Mouse (Mus musculus): Measurements from ENCODE around the gene Magi1. TPM values are rescaled to one million over a fixed set of nuclear protein-coding genes. Genes with fewer than 3 reads are reported as not detected.
"Not testable (repeated sequence)": the region's sequence is repeated elsewhere in the genome, so short reads cannot be mapped to it uniquely, and the experiment has no call there.

The Magi1 gene
- total and polyA plus RNA-seq, 3 experiments: not detected

GRCm38 (mm10) chr6:93657187-93657974, 626.3 kb downstream of the Magi1 start:
- dilution Hi-C loops (cut with MboI; ENCODE audit: extremely low pct_ligation_motif_present, extremely low pct_unique_long_range_greater_than_20kb, low sequenced_read_pairs) (no loop called here), in situ Hi-C loops (cut with MboI; ENCODE audit: low pct_ligation_motif_present, low pct_unique_long_range_greater_than_20kb, low sequenced_read_pairs) (no loop called here)
- Histone ChIP-seq H3K27me3 (replicated peaks) (no peaks in the 10 kb centered on the region), H3K9me3 (replicated peaks; ENCODE audit: low read length) (peaks cover 80% of the 10 kb centered on the region), H3K36me3 (replicated peaks in 1 of 2; ENCODE audit: control insufficient read depth in 1 of 2, insufficient read depth in 1 of 2, low read length in 1 of 2) (no peaks in the 10 kb centered on the region), H3K4me2 (ENCODE audit: insufficient read depth, low read depth, poor library complexity, severe bottlenecking) (no peak overlapping the region), H3K4me3 (replicated peaks in 1 of 3; ENCODE audit: low read depth in 2 of 3, low read length in 2 of 3, poor library complexity in 1 of 3) (no peak overlapping the region), H3K27ac (ENCODE audit: insufficient read depth, low read depth) (no peak overlapping the region), H3K9ac (ENCODE audit: insufficient read depth, low read depth) (no peak overlapping the region), H3K79me2 (replicated peaks; ENCODE audit: control insufficient read depth, extremely low read depth, insufficient read depth, poor library complexity, severe bottlenecking) (no peaks in the 10 kb centered on the region), H3K4me1 (ENCODE audit: control insufficient read depth in 1 of 2, insufficient read depth in 2 of 2) (no peaks in the 10 kb centered on the region)
- TF ChIP-seq ETS1 (conservative IDR thresholded peaks at IDR 0.05; ENCODE audit: low read depth, low read length): no peak
- no peak for TF ChIP-seq SMC3 (IDR thresholded peaks at IDR 0.05; ENCODE audit: low read depth, low read length)
- DNase-seq (ENCODE audit: extremely low read depth): no peak

- no peaks in the 10 kb centered on the region for H3K36me3 ChIP-seq (replicated peaks in 1 of 2; ENCODE audit: control insufficient read depth in 1 of 2, insufficient read depth in 1 of 2, low read length in 1 of 2)
- no peak overlapping the region for H3K4me3 ChIP-seq (replicated peaks in 1 of 3; ENCODE audit: low read depth in 2 of 3, low read length in 2 of 3, poor library complexity in 1 of 3)
- no peak overlapping the region for H3K4me2 ChIP-seq (ENCODE audit: insufficient read depth, low read depth, poor library complexity, severe bottlenecking)
- H3K27me3 ChIP-seq (replicated peaks): no peaks in the 10 kb centered on the region
- dilution Hi-C loops (cut with MboI; ENCODE audit: extremely low pct_ligation_motif_present, extremely low pct_unique_long_range_greater_than_20kb, low sequenced_read_pairs) (no loop called here), in situ Hi-C loops (cut with MboI; ENCODE audit: low pct_ligation_motif_present, low pct_unique_long_range_greater_than_20kb, low sequenced_read_pairs) (no loop called here)
- H3K9me3 ChIP-seq (replicated peaks; ENCODE audit: low read length): peaks cover 87% of the 10 kb centered on the region
- TF ChIP-seq ZMIZ1 (IDR thresholded peaks at IDR 0.05; ENCODE audit: low read depth, low read length) (no peak), POLR2A (IDR thresholded peaks at IDR 0.05; ENCODE audit: low read depth, low read length) (no peak), CHD2 (IDR thresholded peaks at IDR 0.05; ENCODE audit: low read length) (no peak), JUN (IDR thresholded peaks at IDR 0.05; ENCODE audit: insufficient read depth, low read depth, low read length) (no peak), PAX5 (IDR thresholded peaks at IDR 0.05; ENCODE audit: low read length) (no peak), KAT2A (IDR thresholded peaks at IDR 0.05; ENCODE audit: insufficient replicate concordance, low read length) (no peak), ELF1 (IDR thresholded peaks at IDR 0.05; ENCODE audit: low read depth, low read length) (no peak), TCF12 (IDR thresholded peaks at IDR 0.05; ENCODE audit: low read depth, low read length) (no peak), GABPA (IDR thresholded peaks at IDR 0.05; ENCODE audit: insufficient replicate concordance, low read depth, low read length) (no peak), ZKSCAN1 (IDR thresholded peaks at IDR 0.05; ENCODE audit: borderline replicate concordance, low read depth, low read length) (no peak), ZC3H11A (IDR thresholded peaks at IDR 0.05; ENCODE audit: low read depth, low read length) (no peak), IRF4 (IDR thresholded peaks at IDR 0.05; ENCODE audit: low read depth, low read length) (no peak), TBP (conservative IDR thresholded peaks at IDR 0.05; ENCODE audit: low read depth, low read length) (no peak), MAFK (IDR thresholded peaks at IDR 0.05; ENCODE audit: insufficient replicate concordance, low read length) (no peak), E2F4 (IDR thresholded peaks at IDR 0.05; ENCODE audit: insufficient replicate concordance, low read depth, low read length) (no peak), RCOR1 (conservative IDR thresholded peaks at IDR 0.05; ENCODE audit: low read depth, low read length) (no peak), CTCF (conservative IDR thresholded peaks at IDR 0.05 in 1 of 2, IDR thresholded peaks at IDR 0.05 in 1 of 2; ENCODE audit: low read depth in 2 of 2, low read length in 2 of 2) (no peak), UBTF (IDR thresholded peaks at IDR 0.05; ENCODE audit: low read depth, low read length) (no peak), SMC3 (IDR thresholded peaks at IDR 0.05; ENCODE audit: low read depth, low read length) (no peak)
- no peak overlapping the region for H3K27ac ChIP-seq (ENCODE audit: insufficient read depth, low read depth)
- no peaks in the 10 kb centered on the region for H3K79me2 ChIP-seq (replicated peaks; ENCODE audit: control insufficient read depth, extremely low read depth, insufficient read depth, poor library complexity, severe bottlenecking)
- no peak for DNase-seq (ENCODE audit: extremely low read depth)
- no peak overlapping the region for H3K9ac ChIP-seq (ENCODE audit: insufficient read depth, low read depth)
- no peaks in the 10 kb centered on the region for H3K4me1 ChIP-seq (ENCODE audit: control insufficient read depth in 1 of 2, insufficient read depth in 2 of 2)
Measured at GRCm38 (mm10) chr6:93648581-93649230, 635.0 kb downstream of the Magi1 start.

GRCm38 (mm10) chr6:93629735-93630291, 653.9 kb downstream of the Magi1 start:
- H3K36me3 ChIP-seq (replicated peaks in 1 of 2; ENCODE audit: control insufficient read depth in 1 of 2, insufficient read depth in 1 of 2, low read length in 1 of 2); dilution Hi-C loops (cut with MboI; ENCODE audit: extremely low pct_ligation_motif_present, extremely low pct_unique_long_range_greater_than_20kb, low sequenced_read_pairs); H3K4me2 ChIP-seq (ENCODE audit: insufficient read depth, low read depth, poor library complexity, severe bottlenecking); DNase-seq (ENCODE audit: extremely low read depth); H3K27me3 ChIP-seq (replicated peaks); H3K9ac ChIP-seq (ENCODE audit: insufficient read depth, low read depth); H3K4me1 ChIP-seq (ENCODE audit: control insufficient read depth in 1 of 2, insufficient read depth in 2 of 2); H3K4me3 ChIP-seq (replicated peaks in 1 of 3; ENCODE audit: low read depth in 2 of 3, low read length in 2 of 3, poor library complexity in 1 of 3); in situ Hi-C loops (cut with MboI; ENCODE audit: low pct_ligation_motif_present, low pct_unique_long_range_greater_than_20kb, low sequenced_read_pairs); H3K79me2 ChIP-seq (replicated peaks; ENCODE audit: control insufficient read depth, extremely low read depth, insufficient read depth, poor library complexity, severe bottlenecking); H3K27ac ChIP-seq (ENCODE audit: insufficient read depth, low read depth): not testable (repeated sequence)
- H3K9me3 ChIP-seq (replicated peaks; ENCODE audit: low read length): peaks cover 72% of the 10 kb centered on the region

Measured in CH12.LX (cell line).